Mouse (Mus musculus): ENCODE data around the gene Asap3. TPM values are rescaled to one million over a fixed set of nuclear protein-coding genes. Genes with fewer than 3 reads are reported as not detected.

The Asap3 gene
- polyA plus RNA-seq, 1 experiment from 2014 or later: 2.8 TPM

GRCm38 (mm10) chr4:136210931-136211330, 4.8 kb downstream of the Asap3 start:
- no peak for ATAC-seq (replicated peaks; ENCODE audit: extremely low read depth, insufficient read depth, low FRiP score)
- Histone ChIP-seq H3K4me3 (ENCODE audit: low read length) (no peak overlapping the region), H3K9me3 (replicated peaks; ENCODE audit: control insufficient read depth, low read length) (no peaks in the 10 kb centered on the region), H3K9ac (ENCODE audit: low read length) (no peak overlapping the region), H3K27me3 (ENCODE audit: control insufficient read depth, insufficient read depth, low read length) (no peaks in the 10 kb centered on the region), H3K36me3 (ENCODE audit: control insufficient read depth, insufficient read depth) (no peaks in the 10 kb centered on the region), H3K4me1 (ENCODE audit: control insufficient read depth, insufficient read depth, low read length) (peaks cover 13% of the 10 kb centered on the region), H3K27ac (ENCODE audit: low read length) (no peak overlapping the region), H3K4me2 (ENCODE audit: low read depth, low read length) (no peak overlapping the region)
- 79% methylated on average over 9 of the region's 9 CpGs for WGBS

DNA sequence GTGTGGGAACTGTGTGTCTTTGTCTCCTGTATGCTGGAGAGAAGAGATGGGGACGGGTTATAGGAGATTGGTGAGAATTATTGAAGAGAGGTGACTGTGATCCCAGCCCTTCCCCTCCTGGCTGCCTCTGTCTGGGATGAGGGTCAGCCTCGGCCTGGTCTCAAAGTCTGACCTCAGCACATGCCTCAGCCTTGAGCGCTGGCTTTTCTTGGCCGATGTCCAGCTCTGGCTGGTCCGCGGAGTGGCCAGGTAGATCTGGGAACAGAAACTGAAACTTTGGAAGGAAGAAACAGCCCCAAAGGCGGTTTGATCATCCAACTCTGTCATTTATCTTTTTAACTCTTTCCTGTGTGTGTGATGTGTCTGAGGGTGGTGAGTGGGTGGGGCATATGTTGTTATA, 7.5 kb downstream of the Asap3 start:
- H3K4me3 ChIP-seq (ENCODE audit: low read length): no peak overlapping the region
- H3K4me1 ChIP-seq (ENCODE audit: control insufficient read depth, insufficient read depth, low read length): peaks cover 9% of the 10 kb centered on the region
- no peak overlapping the region for H3K27ac ChIP-seq (ENCODE audit: low read length)
- no peak overlapping the region for H3K9ac ChIP-seq (ENCODE audit: low read length)
- H3K4me2 ChIP-seq (ENCODE audit: low read depth, low read length): no peak overlapping the region
- H3K36me3 ChIP-seq (ENCODE audit: control insufficient read depth, insufficient read depth): no peaks in the 10 kb centered on the region
- no peaks in the 10 kb centered on the region for H3K27me3 ChIP-seq (ENCODE audit: control insufficient read depth, insufficient read depth, low read length)
- 42% methylated on average over 7 of the region's 7 CpGs for WGBS
- ATAC-seq (replicated peaks; ENCODE audit: extremely low read depth, insufficient read depth, low FRiP score): no peak
- H3K9me3 ChIP-seq (replicated peaks; ENCODE audit: control insufficient read depth, low read length): no peaks in the 10 kb centered on the region

DNA sequence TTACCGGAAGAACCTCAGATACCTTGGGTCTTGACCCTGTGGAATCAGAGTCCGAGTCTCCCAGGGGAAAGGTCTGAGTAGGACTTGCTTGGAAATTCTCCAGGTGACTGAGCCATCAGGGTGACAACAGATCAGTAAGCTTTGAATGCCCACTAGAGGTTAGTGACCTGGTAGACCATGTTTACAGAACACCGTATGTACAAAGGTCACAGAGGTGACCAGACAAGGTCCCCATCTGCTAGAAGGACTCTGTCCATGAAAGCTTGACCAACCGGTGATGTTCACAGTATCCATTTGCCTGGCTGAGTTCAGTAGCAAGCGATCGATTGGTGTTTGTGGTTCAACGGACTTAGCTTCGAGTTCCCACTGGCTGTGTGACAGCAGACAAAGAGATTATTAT, 8.7 kb downstream of the Asap3 start:
- no peak for ATAC-seq (replicated peaks; ENCODE audit: extremely low read depth, insufficient read depth, low FRiP score)

DNA sequence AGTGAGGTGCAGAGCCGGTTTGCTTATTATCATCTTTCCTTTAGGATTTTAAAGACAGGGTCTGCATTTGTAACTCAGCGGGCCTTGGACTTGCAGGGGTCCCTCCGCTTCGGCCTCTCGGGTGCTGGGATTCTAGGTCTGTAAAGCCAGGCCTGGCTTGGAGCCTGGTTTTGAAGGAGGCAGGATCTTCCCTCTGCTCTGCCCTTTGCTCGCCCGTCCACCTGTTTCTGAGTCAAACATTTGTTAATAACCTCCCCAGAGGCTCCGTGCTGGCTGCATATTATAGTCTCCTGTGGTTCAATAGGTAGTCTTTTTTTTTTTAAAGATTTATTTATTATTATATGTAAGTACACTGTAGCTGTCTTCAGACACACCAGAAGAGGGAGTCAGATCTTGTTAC, 9.4 kb downstream of the Asap3 start:
- H3K27ac ChIP-seq (ENCODE audit: low read length): no peak overlapping the region
- no peak overlapping the region for H3K4me3 ChIP-seq (ENCODE audit: low read length)
- no peak overlapping the region for H3K4me2 ChIP-seq (ENCODE audit: low read depth, low read length)
- WGBS: 87% methylated on average over 8 of the region's 8 CpGs
- H3K9ac ChIP-seq (ENCODE audit: low read length): no peak overlapping the region
- H3K27me3 ChIP-seq (ENCODE audit: control insufficient read depth, insufficient read depth, low read length): no peaks in the 10 kb centered on the region
- no peak for ATAC-seq (replicated peaks; ENCODE audit: extremely low read depth, insufficient read depth, low FRiP score)
- H3K4me1 ChIP-seq (ENCODE audit: control insufficient read depth, insufficient read depth, low read length): peaks cover 18% of the 10 kb centered on the region
- no peaks in the 10 kb centered on the region for H3K9me3 ChIP-seq (replicated peaks; ENCODE audit: control insufficient read depth, low read length)
- H3K36me3 ChIP-seq (ENCODE audit: control insufficient read depth, insufficient read depth): no peaks in the 10 kb centered on the region

More for the DNA sequence above, 8.7 kb downstream of the Asap3 start:
- no peaks in the 10 kb centered on the region for H3K27me3 ChIP-seq (ENCODE audit: control insufficient read depth, insufficient read depth, low read length)
- H3K4me2 ChIP-seq (ENCODE audit: low read depth, low read length): no peak overlapping the region
- H3K4me3 ChIP-seq (ENCODE audit: low read length): no peak overlapping the region
- no peaks in the 10 kb centered on the region for H3K9me3 ChIP-seq (replicated peaks; ENCODE audit: control insufficient read depth, low read length)
- no peak overlapping the region for H3K27ac ChIP-seq (ENCODE audit: low read length)
- no peaks in the 10 kb centered on the region for H3K36me3 ChIP-seq (ENCODE audit: control insufficient read depth, insufficient read depth)
- whole genome bisulfite sequencing: 85% methylated on average over 8 of the region's 8 CpGs
- H3K4me1 ChIP-seq (ENCODE audit: control insufficient read depth, insufficient read depth, low read length): peaks cover 18% of the 10 kb centered on the region
- H3K9ac ChIP-seq (ENCODE audit: low read length): no peak overlapping the region

DNA sequence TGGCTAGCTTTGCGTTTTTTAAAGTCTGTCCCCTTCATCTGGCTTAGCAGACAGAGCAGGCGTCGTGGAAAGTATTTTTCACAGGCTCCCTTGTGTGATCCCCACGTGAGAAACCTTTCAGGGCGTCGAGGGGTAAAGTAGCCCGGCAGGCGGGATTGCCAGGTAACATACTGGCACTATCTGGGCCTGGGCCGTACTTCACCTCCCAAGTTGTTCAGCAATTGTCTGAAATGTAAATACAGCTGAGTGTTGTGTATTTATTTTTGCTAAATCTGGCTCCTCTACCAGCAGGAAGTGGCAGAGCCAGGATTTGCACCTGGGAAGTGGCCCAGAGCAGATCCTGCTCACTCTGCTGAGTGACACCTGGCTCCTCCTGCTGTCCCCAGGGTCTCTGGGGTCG, 10.9 kb downstream of the Asap3 start:
- H3K9ac ChIP-seq (ENCODE audit: low read length): no peak overlapping the region
- no peak overlapping the region for H3K27ac ChIP-seq (ENCODE audit: low read length)
- H3K36me3 ChIP-seq (ENCODE audit: control insufficient read depth, insufficient read depth): no peaks in the 10 kb centered on the region
- 64% methylated on average over 10 of the region's 10 CpGs for WGBS
- H3K4me3 ChIP-seq (ENCODE audit: low read length): no peak overlapping the region
- no peak for ATAC-seq (replicated peaks; ENCODE audit: extremely low read depth, insufficient read depth, low FRiP score)
- no peaks in the 10 kb centered on the region for H3K27me3 ChIP-seq (ENCODE audit: control insufficient read depth, insufficient read depth, low read length)
- H3K9me3 ChIP-seq (replicated peaks; ENCODE audit: control insufficient read depth, low read length): no peaks in the 10 kb centered on the region
- no peak overlapping the region for H3K4me2 ChIP-seq (ENCODE audit: low read depth, low read length)
- H3K4me1 ChIP-seq (ENCODE audit: control insufficient read depth, insufficient read depth, low read length): peaks cover 18% of the 10 kb centered on the region

DNA sequence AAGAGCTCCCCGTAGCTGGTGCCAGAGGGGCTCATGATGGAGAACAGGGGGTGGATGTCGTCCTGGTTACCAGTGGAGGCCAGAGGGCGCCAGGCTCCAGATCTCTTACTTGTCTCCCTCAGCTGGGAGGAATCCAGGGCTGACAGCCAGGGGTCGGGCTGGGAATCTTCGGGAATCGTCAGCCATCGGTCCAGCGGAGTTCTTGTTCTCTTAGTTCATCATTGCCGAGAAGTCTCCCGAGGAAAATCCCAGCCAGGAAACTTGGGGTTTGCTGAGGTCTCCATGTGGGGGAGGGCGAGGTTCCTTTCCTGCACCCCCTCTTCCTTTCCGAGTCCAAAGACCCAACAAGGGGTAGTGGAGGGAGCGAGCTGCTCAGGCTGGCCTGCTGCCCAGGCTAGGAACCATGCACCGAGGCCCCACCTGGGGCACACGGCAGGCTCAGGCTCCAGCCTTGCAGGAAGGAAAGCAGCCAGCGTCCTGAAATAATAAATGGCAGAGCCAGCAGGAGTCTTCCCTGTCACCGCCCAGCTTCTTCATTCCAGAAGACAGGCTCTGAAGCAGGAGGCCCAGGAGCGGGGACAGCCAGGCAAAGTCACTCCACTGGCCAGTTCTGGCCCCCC, 12.5 kb downstream of the Asap3 start:
- Histone ChIP-seq H3K27me3 (ENCODE audit: control insufficient read depth, insufficient read depth, low read length) (no peaks in the 10 kb centered on the region), H3K9ac (ENCODE audit: low read length) (peak overlapping the region; percentile 47), H3K9me3 (replicated peaks; ENCODE audit: control insufficient read depth, low read length) (no peaks in the 10 kb centered on the region), H3K4me1 (ENCODE audit: control insufficient read depth, insufficient read depth, low read length) (peaks cover 17% of the 10 kb centered on the region), H3K4me3 (ENCODE audit: low read length) (peak overlapping the region; percentile 23), H3K36me3 (ENCODE audit: control insufficient read depth, insufficient read depth) (no peaks in the 10 kb centered on the region), H3K4me2 (ENCODE audit: low read depth, low read length) (peak overlapping the region; percentile 56), H3K27ac (ENCODE audit: low read length) (peak overlapping the region; percentile 61)
- WGBS: 9% methylated on average over 18 of the region's 18 CpGs
- ATAC-seq (replicated peaks; ENCODE audit: extremely low read depth, insufficient read depth, low FRiP score): peak; percentile 68

DNA sequence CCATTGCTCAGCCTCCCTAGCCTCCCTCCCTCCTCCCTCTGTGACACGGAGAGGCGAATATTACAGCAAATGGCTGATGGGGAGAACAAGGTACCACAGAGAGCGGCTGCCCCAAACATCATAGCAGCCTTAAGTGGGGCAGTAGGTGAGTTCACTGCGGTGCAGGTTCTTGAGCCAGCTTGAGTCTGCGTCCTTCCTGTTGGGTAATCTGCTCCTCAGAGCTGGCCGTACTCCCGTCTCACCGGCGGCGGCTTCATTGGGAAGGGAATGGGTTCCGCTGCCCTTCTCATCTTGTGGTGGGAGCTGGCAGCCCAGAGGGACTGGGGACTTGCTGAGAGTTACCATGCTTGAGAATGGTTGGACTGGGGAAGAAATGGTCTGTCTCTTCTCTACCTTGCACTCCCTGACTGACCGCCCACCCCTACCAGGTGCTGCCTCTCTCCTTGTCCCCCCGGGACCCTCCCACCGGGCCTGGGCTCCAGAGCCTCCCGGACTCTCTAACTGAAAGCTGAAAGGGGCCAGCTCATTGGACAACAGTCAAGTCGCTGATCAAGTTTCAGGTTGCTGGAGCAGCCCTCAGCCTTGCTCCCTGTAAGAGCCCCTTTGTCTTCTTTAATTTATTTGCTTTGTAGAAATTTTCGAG, 14.1 kb downstream of the Asap3 start:
- Histone ChIP-seq H3K4me1 (ENCODE audit: control insufficient read depth, insufficient read depth, low read length) (peaks cover 16% of the 10 kb centered on the region), H3K4me2 (ENCODE audit: low read depth, low read length) (peak overlapping the region; percentile 46), H3K4me3 (ENCODE audit: low read length) (peak overlapping the region; percentile 8; the same call in 1 of the 2 replicates), H3K36me3 (ENCODE audit: control insufficient read depth, insufficient read depth) (no peaks in the 10 kb centered on the region), H3K9ac (ENCODE audit: low read length) (no peak overlapping the region), H3K27ac (ENCODE audit: low read length) (no peak overlapping the region), H3K9me3 (replicated peaks; ENCODE audit: control insufficient read depth, low read length) (no peaks in the 10 kb centered on the region), H3K27me3 (ENCODE audit: control insufficient read depth, insufficient read depth, low read length) (no peaks in the 10 kb centered on the region)
- no peak for ATAC-seq (replicated peaks; ENCODE audit: extremely low read depth, insufficient read depth, low FRiP score)
- WGBS: 14% methylated on average over 17 of the region's 17 CpGs

DNA sequence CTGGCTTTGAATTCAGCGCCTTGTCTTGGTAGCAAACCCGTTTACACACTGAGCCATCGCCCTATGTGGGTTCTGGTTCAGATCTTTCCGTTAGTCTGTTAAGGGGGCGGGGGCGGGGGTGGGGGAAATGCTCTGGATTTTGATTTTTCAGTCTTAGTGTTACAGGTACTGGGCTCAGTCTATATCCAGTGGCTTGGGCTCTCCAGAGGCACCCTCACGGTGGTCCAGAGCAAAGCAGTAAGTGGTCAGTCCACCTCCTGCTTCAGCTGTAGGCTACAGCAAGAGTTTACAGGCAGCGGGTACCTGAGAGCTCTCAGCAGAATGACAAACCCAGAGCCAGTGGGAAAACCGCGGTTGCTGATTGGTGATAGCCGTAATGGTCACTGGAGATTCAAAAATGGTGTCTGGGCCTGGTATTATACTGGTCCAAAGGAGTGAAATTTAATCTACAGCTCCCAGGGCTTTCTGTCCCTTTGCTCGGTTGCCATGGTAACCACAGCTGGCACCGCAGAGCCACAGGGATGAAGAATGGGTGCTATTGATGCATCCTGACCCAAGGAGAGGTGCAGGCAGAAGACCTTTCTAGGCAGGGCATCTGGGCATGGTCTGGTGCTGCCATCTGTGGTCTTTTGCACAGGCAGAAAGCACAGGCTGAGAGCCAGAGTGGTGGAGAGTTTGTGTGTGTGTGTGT, 17.5 kb downstream of the Asap3 start:
- no peak overlapping the region for H3K27ac ChIP-seq (ENCODE audit: low read length)
- peaks cover 13% of the 10 kb centered on the region for H3K4me1 ChIP-seq (ENCODE audit: control insufficient read depth, insufficient read depth, low read length)
- H3K4me2 ChIP-seq (ENCODE audit: low read depth, low read length): no peak overlapping the region
- no peak for ATAC-seq (replicated peaks; ENCODE audit: extremely low read depth, insufficient read depth, low FRiP score)
- H3K36me3 ChIP-seq (ENCODE audit: control insufficient read depth, insufficient read depth): no peaks in the 10 kb centered on the region
- no peaks in the 10 kb centered on the region for H3K9me3 ChIP-seq (replicated peaks; ENCODE audit: control insufficient read depth, low read length)
- no peaks in the 10 kb centered on the region for H3K27me3 ChIP-seq (ENCODE audit: control insufficient read depth, insufficient read depth, low read length)
- 68% methylated on average over 13 of the region's 13 CpGs for WGBS
- no peak overlapping the region for H3K9ac ChIP-seq (ENCODE audit: low read length)
- no peak overlapping the region for H3K4me3 ChIP-seq (ENCODE audit: low read length)

DNA sequence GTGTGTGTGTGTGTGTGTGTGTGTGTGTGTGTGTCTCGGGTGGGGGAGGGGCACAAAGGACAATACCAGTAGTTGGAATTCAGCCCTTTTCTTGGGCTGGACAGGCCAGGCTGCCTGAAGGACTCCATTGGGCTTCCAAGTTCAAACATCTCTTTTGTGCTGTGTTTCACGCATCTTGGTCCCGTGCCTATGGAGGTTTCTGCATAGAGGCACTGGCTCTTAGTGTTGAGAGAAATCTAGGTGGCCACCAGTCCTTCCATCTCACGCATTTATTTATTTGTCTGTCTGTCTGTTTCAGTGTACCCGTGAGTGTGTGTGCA, 18.0 kb downstream of the Asap3 start:
- H3K36me3 ChIP-seq (ENCODE audit: control insufficient read depth, insufficient read depth): no peaks in the 10 kb centered on the region
- H3K27ac ChIP-seq (ENCODE audit: low read length): no peak overlapping the region
- no peak overlapping the region for H3K4me3 ChIP-seq (ENCODE audit: low read length)
- ATAC-seq (replicated peaks; ENCODE audit: extremely low read depth, insufficient read depth, low FRiP score): no peak
- 60% methylated on average over 5 of the region's 5 CpGs for WGBS
- no peaks in the 10 kb centered on the region for H3K27me3 ChIP-seq (ENCODE audit: control insufficient read depth, insufficient read depth, low read length)
- no peak overlapping the region for H3K4me2 ChIP-seq (ENCODE audit: low read depth, low read length)
- no peak overlapping the region for H3K9ac ChIP-seq (ENCODE audit: low read length)
- H3K9me3 ChIP-seq (replicated peaks; ENCODE audit: control insufficient read depth, low read length): no peaks in the 10 kb centered on the region
- H3K4me1 ChIP-seq (ENCODE audit: control insufficient read depth, insufficient read depth, low read length): peaks cover 8% of the 10 kb centered on the region

Measured in heart, embryonic 16.5 days (tissue).